Mouse (Mus musculus): ENCODE results near the gene Aire.

DNA sequence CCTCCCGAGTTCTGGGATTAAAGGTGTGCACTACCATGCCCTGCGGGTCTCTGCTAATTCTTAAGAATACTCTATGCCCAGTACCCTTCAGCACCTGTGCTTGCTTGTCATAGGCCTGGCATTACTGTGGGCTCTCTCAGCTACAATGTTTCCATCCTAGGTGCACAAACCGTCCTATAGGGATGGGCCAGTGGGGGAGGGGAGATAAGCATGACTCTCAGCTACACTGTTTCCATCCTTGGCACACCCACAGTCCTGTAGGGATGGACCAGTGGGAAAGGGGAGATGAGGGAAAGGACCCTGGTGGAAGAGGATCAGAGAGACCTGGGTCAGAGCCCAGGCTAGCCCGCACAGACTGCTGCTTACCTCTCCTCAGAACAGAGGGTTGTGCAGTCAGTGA, 6.3 kb downstream of the Aire start:
- no peak for TF ChIP-seq CTCF (IDR thresholded peaks at IDR 0.05; ENCODE audit: insufficient read depth, low read length)
- no peak for TF ChIP-seq POLR2A (IDR thresholded peaks at IDR 0.05; ENCODE audit: borderline replicate concordance, extremely low read depth, low read depth, low read length)

Measured in lung, adult 2 months (tissue).